Mouse (Mus musculus): ENCODE results near the gene Ppil3. TPM values are rescaled to one million over a fixed set of nuclear protein-coding genes. Genes with fewer than 3 reads are reported as not detected.

Ppil3 gene
- polyA plus RNA-seq, 1 experiment from 2014 or later = 28.0 TPM

GRCm38 (mm10) chr1:58444691-58445090 is 595 bp downstream of the Ppil3 start:
- WGBS = 10% methylated on average over 10 of the region's 10 CpGs
- Histone ChIP-seq H3K9ac (ENCODE audit: low read depth, low read length) (peak overlapping the region; percentile 72), H3K4me2 (replicated peaks; ENCODE audit: low read depth) (peak overlapping the region; percentile 80), H3K4me3 (ENCODE audit: low read depth, low read length) (peak overlapping the region; percentile 73), H3K27ac (ENCODE audit: low read depth, low read length) (peak overlapping the region; percentile 87), H3K36me3 (ENCODE audit: control insufficient read depth, insufficient read depth) (peaks cover 16% of the 10 kb centered on the region), H3K4me1 (replicated peaks; ENCODE audit: control insufficient read depth, insufficient read depth, low read length) (0 out of 2 replicates have a peak, but pooled peaks cover 6% of the 10 kb centered on the region), H3K9me3 (ENCODE audit: control insufficient read depth) (no peaks in the 10 kb centered on the region), H3K27me3 (replicated peaks; ENCODE audit: control insufficient read depth, insufficient read depth, low read length) (no peaks in the 10 kb centered on the region)
- no peak for TF ChIP-seq CTCF (IDR thresholded peaks at IDR 0.05; ENCODE audit: low read depth)
- ATAC-seq = no peak

GRCm38 (mm10) chr1:58424551-58424950 is 20.7 kb downstream of the Ppil3 start:
- no peak for ATAC-seq
- no peaks in the 10 kb centered on the region for H3K9me3 ChIP-seq (ENCODE audit: control insufficient read depth)
- WGBS = 92% methylated on average over 3 of the region's 3 CpGs
- no peak overlapping the region for H3K4me3 ChIP-seq (ENCODE audit: low read depth, low read length)
- H3K27me3 ChIP-seq (replicated peaks; ENCODE audit: control insufficient read depth, insufficient read depth, low read length) = no peaks in the 10 kb centered on the region
- TF ChIP-seq CTCF (IDR thresholded peaks at IDR 0.05; ENCODE audit: low read depth) = no peak
- no peak overlapping the region for H3K4me2 ChIP-seq (replicated peaks; ENCODE audit: low read depth)
- no peak overlapping the region for H3K27ac ChIP-seq (ENCODE audit: low read depth, low read length)
- H3K36me3 ChIP-seq (ENCODE audit: control insufficient read depth, insufficient read depth) = peaks cover 18% of the 10 kb centered on the region
- no peaks in the 10 kb centered on the region; the same call in 1 of the 2 replicates for H3K4me1 ChIP-seq (replicated peaks; ENCODE audit: control insufficient read depth, insufficient read depth, low read length)
- H3K9ac ChIP-seq (ENCODE audit: low read depth, low read length) = no peak overlapping the region

- H3K27ac ChIP-seq (ENCODE audit: low read depth, low read length) = peak within 1 kb of the TSS; percentile 100
- peak within 1 kb of the TSS; percentile 69 for H3K4me2 ChIP-seq (replicated peaks; ENCODE audit: low read depth)
- peaks cover 23% of the 10 kb centered on the region for H3K36me3 ChIP-seq (ENCODE audit: control insufficient read depth, insufficient read depth)
- TF ChIP-seq CTCF (IDR thresholded peaks at IDR 0.05; ENCODE audit: low read depth) = no peak
- no peaks in the 10 kb centered on the region; the same call in 1 of the 2 replicates for H3K4me1 ChIP-seq (replicated peaks; ENCODE audit: control insufficient read depth, insufficient read depth, low read length)
- H3K27me3 ChIP-seq (replicated peaks; ENCODE audit: control insufficient read depth, insufficient read depth, low read length) = no peaks in the 10 kb centered on the region
- H3K9me3 ChIP-seq (ENCODE audit: control insufficient read depth) = no peaks in the 10 kb centered on the region
- H3K4me3 ChIP-seq (ENCODE audit: low read depth, low read length) = peak within 1 kb of the TSS; percentile 100
- under 1% methylated on average over 79 of the region's 79 CpGs for WGBS
- H3K9ac ChIP-seq (ENCODE audit: low read depth, low read length) = peak within 1 kb of the TSS; percentile 100
- peak; percentile 86 for ATAC-seq
Measured at GRCm38 (mm10) chr1:58423371-58424248, 21.7 kb downstream of the Ppil3 start, which contains the start of gene Clk1. TSS of gene Clk1 (minus strand) at chr1:58424066.

GRCm38 (mm10) chr1:58422879-58423278 is 22.4 kb downstream of the Ppil3 start:
- Histone ChIP-seq H3K9ac (ENCODE audit: low read depth, low read length) (peak overlapping the region; percentile 100), H3K36me3 (ENCODE audit: control insufficient read depth, insufficient read depth) (peaks cover 31% of the 10 kb centered on the region), H3K27ac (ENCODE audit: low read depth, low read length) (peak overlapping the region; percentile 100), H3K9me3 (ENCODE audit: control insufficient read depth) (no peaks in the 10 kb centered on the region), H3K4me2 (replicated peaks; ENCODE audit: low read depth) (peak overlapping the region; percentile 69), H3K27me3 (replicated peaks; ENCODE audit: control insufficient read depth, insufficient read depth, low read length) (no peaks in the 10 kb centered on the region), H3K4me3 (ENCODE audit: low read depth, low read length) (peak overlapping the region; percentile 100), H3K4me1 (replicated peaks; ENCODE audit: control insufficient read depth, insufficient read depth, low read length) (no peaks in the 10 kb centered on the region; the same call in 1 of the 2 replicates)
- ATAC-seq = peak; percentile 68
- under 1% methylated on average over 13 of the region's 13 CpGs for WGBS
- TF ChIP-seq CTCF (IDR thresholded peaks at IDR 0.05; ENCODE audit: low read depth) = no peak

- peak; percentile 45 for TF ChIP-seq CTCF (IDR thresholded peaks at IDR 0.05; ENCODE audit: low read depth)
- no peak overlapping the region for H3K9ac ChIP-seq (ENCODE audit: low read depth, low read length)
- peak overlapping the region; percentile 69; the same call in 1 of the 2 replicates for H3K4me2 ChIP-seq (replicated peaks; ENCODE audit: low read depth)
- no peaks in the 10 kb centered on the region; the same call in 1 of the 2 replicates for H3K4me1 ChIP-seq (replicated peaks; ENCODE audit: control insufficient read depth, insufficient read depth, low read length)
- 15% methylated on average over 7 of the region's 7 CpGs for WGBS
- H3K4me3 ChIP-seq (ENCODE audit: low read depth, low read length) = 0 out of 2 replicates have a peak overlapping the region, but pooled peaks have one; percentile 9
- H3K9me3 ChIP-seq (ENCODE audit: control insufficient read depth) = no peaks in the 10 kb centered on the region
- no peak overlapping the region for H3K27ac ChIP-seq (ENCODE audit: low read depth, low read length)
- ATAC-seq = no peak
- H3K27me3 ChIP-seq (replicated peaks; ENCODE audit: control insufficient read depth, insufficient read depth, low read length) = no peaks in the 10 kb centered on the region
- H3K36me3 ChIP-seq (ENCODE audit: control insufficient read depth, insufficient read depth) = peaks cover 45% of the 10 kb centered on the region
Measured at GRCm38 (mm10) chr1:58420961-58421360, 24.3 kb downstream of the Ppil3 start.

GRCm38 (mm10) chr1:58420032-58420431 is 25.3 kb downstream of the Ppil3 start:
- Histone ChIP-seq H3K4me2 (replicated peaks; ENCODE audit: low read depth) (no peak overlapping the region), H3K9me3 (ENCODE audit: control insufficient read depth) (no peaks in the 10 kb centered on the region), H3K27me3 (replicated peaks; ENCODE audit: control insufficient read depth, insufficient read depth, low read length) (no peaks in the 10 kb centered on the region), H3K36me3 (ENCODE audit: control insufficient read depth, insufficient read depth) (peaks cover 52% of the 10 kb centered on the region), H3K4me3 (ENCODE audit: low read depth, low read length) (no peak overlapping the region), H3K27ac (ENCODE audit: low read depth, low read length) (no peak overlapping the region), H3K9ac (ENCODE audit: low read depth, low read length) (no peak overlapping the region), H3K4me1 (replicated peaks; ENCODE audit: control insufficient read depth, insufficient read depth, low read length) (no peaks in the 10 kb centered on the region; the same call in 1 of the 2 replicates)
- 69% methylated on average over 10 of the region's 10 CpGs for WGBS
- no peak for TF ChIP-seq CTCF (IDR thresholded peaks at IDR 0.05; ENCODE audit: low read depth)
- no peak for ATAC-seq

Measured in intestine, postnatal 0 days (tissue).